Mouse (Mus musculus): ENCODE measurements around the gene Hoxb3. TPM values are rescaled to one million over a fixed set of nuclear protein-coding genes. Genes with fewer than 3 reads are reported as not detected.

Gene Hoxb3
- polyA plus RNA-seq, 1 experiment from 2014 or later: 3.6 TPM

DNA sequence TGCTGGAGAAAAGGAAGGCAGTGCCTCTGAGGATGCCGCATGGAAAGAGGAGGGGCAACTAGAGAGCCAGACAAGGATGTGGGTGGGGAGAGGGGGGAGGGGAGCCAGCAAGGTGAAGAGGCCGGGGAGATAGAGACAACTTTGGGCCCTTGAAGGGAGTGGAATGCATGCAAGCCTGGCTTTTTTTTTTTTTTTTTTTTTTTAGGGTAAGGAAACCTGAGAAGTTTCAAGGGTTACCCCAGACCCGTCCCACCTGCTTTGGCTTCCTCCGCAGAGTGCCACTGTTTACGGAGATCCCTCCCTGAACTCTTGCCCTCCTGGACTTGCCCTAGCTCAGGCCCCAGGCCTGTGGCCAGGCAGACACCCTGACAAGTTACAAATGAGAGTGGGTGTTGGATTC lies 40.7 kb downstream of the Hoxb3 start:
- Histone ChIP-seq H3K4me2 (replicated peaks; ENCODE audit: low read depth, low read length) (no peak overlapping the region), H3K27me3 (ENCODE audit: control insufficient read depth, insufficient read depth, low read length) (no peaks in the 10 kb centered on the region), H3K9ac (replicated peaks; ENCODE audit: low read depth, low read length) (no peak overlapping the region), H3K9me3 (ENCODE audit: control insufficient read depth, low read depth, low read length) (no peaks in the 10 kb centered on the region), H3K4me3 (ENCODE audit: low read depth, low read length) (no peak overlapping the region), H3K4me1 (ENCODE audit: control insufficient read depth, insufficient read depth, low read length) (peaks cover 14% of the 10 kb centered on the region; the same call in 1 of the 2 replicates), H3K27ac (ENCODE audit: low read length) (no peak overlapping the region), H3K36me3 (ENCODE audit: control insufficient read depth, insufficient read depth, low read length) (no peaks in the 10 kb centered on the region)
- ATAC-seq (ENCODE audit: insufficient number of reproducible peaks, insufficient read depth, low FRiP score, low read depth): no peak
- 14% methylated on average over 5 of the region's 5 CpGs for WGBS

DNA sequence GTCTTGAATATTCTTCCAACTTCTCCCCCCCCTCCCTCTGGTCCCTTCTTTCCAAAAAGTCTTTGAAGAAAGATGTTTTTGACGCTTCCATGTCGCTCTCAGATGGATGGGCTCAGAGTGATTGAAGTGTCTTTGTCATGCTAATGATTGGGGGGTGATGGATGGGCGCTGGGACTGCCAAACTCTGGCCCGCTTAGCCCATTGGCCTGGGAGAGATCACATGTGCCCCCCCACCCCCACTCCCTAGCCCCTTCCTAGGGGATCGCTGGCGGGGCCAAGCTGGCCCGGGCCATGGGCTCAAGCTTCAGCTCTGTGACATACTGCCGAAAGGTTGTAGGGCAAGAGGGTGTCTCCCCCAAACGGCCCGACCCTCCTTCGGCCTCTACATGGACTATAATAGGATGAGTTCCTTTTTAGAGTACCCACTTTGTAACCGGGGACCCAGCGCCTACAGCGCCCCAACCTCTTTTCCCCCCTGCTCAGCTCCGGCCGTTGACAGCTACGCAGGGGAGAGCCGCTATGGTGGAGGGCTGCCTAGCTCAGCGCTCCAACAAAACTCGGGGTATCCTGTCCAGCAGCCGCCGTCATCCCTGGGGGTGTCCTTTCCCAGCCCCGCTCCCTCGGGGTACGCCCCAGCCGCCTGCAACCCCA lies 42.4 kb downstream of the Hoxb3 start, which contains the start of gene Hoxb1:
Gene Hoxb1 (plus strand): TSS at position 312 of the 651 bp plus-strand sequence.
- no peak within 1 kb of the TSS for H3K9ac ChIP-seq (replicated peaks; ENCODE audit: low read depth, low read length)
- no peaks in the 10 kb centered on the region for H3K36me3 ChIP-seq (ENCODE audit: control insufficient read depth, insufficient read depth, low read length)
- no peak for ATAC-seq (ENCODE audit: insufficient number of reproducible peaks, insufficient read depth, low FRiP score, low read depth)
- H3K4me2 ChIP-seq (replicated peaks; ENCODE audit: low read depth, low read length): peak within 1 kb of the TSS; percentile 36
- H3K27me3 ChIP-seq (ENCODE audit: control insufficient read depth, insufficient read depth, low read length): no peaks in the 10 kb centered on the region
- H3K9me3 ChIP-seq (ENCODE audit: control insufficient read depth, low read depth, low read length): no peaks in the 10 kb centered on the region
- peaks cover 14% of the 10 kb centered on the region; the same call in 1 of the 2 replicates for H3K4me1 ChIP-seq (ENCODE audit: control insufficient read depth, insufficient read depth, low read length)
- 18% methylated on average over 26 of the region's 26 CpGs for WGBS
- no peak within 1 kb of the TSS for H3K27ac ChIP-seq (ENCODE audit: low read length)
- peak within 1 kb of the TSS; percentile 12; the same call in 1 of the 2 replicates for H3K4me3 ChIP-seq (ENCODE audit: low read depth, low read length)

DNA sequence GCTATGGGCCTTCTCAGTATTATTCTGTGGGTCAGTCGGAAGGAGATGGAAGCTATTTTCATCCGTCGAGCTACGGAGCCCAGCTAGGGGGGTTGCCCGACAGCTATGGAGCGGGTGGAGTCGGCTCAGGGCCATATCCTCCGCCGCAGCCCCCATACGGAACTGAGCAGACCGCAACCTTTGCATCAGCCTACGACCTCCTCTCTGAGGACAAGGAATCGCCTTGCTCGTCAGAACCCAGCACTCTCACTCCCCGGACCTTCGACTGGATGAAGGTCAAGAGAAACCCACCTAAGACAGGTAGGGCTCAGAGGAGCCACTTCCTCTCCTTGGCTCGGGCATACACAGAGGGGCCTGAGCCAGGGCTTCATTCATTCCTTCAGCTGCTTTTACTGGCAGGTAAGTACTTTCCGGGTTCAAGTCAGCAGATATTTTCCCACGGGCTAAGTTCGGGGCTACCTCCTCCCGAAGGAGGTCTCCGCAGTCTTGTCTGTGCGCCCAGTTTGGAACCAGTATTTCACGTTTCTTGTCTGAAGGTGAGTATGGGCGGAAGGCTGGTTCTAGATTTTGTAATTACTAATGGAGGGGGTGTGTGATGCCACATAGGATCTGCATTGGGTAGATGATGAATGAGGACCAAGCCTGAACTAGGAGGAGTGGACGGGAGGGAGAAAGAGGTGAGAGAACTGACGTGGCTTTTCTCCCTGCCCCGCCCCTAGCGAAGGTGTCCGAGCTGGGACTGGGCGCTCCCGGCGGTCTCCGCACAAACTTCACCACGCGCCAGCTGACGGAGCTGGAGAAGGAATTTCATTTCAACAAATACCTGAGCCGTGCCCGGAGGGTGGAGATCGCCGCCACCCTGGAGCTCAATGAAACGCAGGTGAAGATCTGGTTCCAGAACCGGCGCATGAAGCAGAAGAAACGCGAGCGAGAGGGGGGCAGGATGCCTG lies 43.2 kb downstream of the Hoxb3 start:
- Histone ChIP-seq H3K36me3 (ENCODE audit: control insufficient read depth, insufficient read depth, low read length) (no peaks in the 10 kb centered on the region), H3K9me3 (ENCODE audit: control insufficient read depth, low read depth, low read length) (no peaks in the 10 kb centered on the region), H3K4me3 (ENCODE audit: low read depth, low read length) (peak overlapping the region; percentile 12; the same call in 1 of the 2 replicates), H3K4me1 (ENCODE audit: control insufficient read depth, insufficient read depth, low read length) (peaks cover 14% of the 10 kb centered on the region; the same call in 1 of the 2 replicates), H3K4me2 (replicated peaks; ENCODE audit: low read depth, low read length) (peak overlapping the region; percentile 36), H3K9ac (replicated peaks; ENCODE audit: low read depth, low read length) (no peak overlapping the region), H3K27ac (ENCODE audit: low read length) (no peak overlapping the region), H3K27me3 (ENCODE audit: control insufficient read depth, insufficient read depth, low read length) (no peaks in the 10 kb centered on the region)
- 7% methylated on average over 47 of the region's 47 CpGs for WGBS
- ATAC-seq (ENCODE audit: insufficient number of reproducible peaks, insufficient read depth, low FRiP score, low read depth): peak; percentile 33; the same call in 1 of the 2 replicates

DNA sequence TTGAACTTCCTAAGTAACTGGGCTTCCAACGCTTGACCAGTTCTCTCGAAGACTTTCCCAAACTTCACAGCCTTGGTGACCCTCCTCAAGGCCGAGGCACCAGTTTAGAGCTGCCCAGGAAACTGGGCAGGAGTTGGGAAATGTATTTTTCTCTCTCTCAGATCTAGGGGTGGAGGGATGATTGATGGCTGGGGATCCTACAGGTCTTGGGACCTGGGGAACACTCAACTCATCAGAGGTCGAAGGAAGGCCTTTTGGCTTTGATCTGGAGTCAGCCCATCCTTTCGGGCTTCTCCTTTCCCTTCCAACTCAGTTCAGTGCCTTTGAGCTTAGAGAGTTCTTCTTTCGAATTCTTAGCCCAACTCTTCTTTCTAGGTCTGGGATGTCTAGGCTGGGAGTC lies 44.0 kb downstream of the Hoxb3 start:
- Histone ChIP-seq H3K27ac (ENCODE audit: low read length) (no peak overlapping the region), H3K27me3 (ENCODE audit: control insufficient read depth, insufficient read depth, low read length) (no peaks in the 10 kb centered on the region), H3K9ac (replicated peaks; ENCODE audit: low read depth, low read length) (no peak overlapping the region), H3K4me1 (ENCODE audit: control insufficient read depth, insufficient read depth, low read length) (peaks cover 17% of the 10 kb centered on the region; the same call in 1 of the 2 replicates), H3K4me2 (replicated peaks; ENCODE audit: low read depth, low read length) (peak overlapping the region; percentile 36; the same call in 1 of the 2 replicates), H3K9me3 (ENCODE audit: control insufficient read depth, low read depth, low read length) (no peaks in the 10 kb centered on the region), H3K36me3 (ENCODE audit: control insufficient read depth, insufficient read depth, low read length) (no peaks in the 10 kb centered on the region), H3K4me3 (ENCODE audit: low read depth, low read length) (0 out of 2 replicates have a peak overlapping the region, but pooled peaks have one; percentile 2)
- 48% methylated on average over 6 of the region's 6 CpGs for WGBS
- ATAC-seq (ENCODE audit: insufficient number of reproducible peaks, insufficient read depth, low FRiP score, low read depth): no peak

DNA sequence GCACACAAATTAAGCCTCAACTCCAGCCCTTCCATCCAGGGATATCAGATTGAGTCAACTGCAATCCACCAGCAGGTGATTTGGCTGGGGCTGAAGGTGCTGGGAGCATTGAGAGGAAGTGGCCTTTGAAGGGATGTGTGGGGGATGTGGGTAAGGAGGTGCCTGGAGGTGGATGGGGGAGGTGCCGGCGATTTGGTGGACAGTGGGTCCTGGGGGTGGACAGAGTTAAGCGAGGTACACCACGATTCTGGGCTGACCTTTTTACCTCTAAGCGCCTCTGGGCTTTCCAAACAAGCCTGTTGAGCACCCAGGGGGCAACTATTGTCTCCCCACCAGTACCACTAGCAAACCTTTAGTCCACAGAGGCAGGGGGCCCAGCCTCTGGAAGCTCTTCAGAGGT lies 45.6 kb downstream of the Hoxb3 start:
- H3K27ac ChIP-seq (ENCODE audit: low read length): no peak overlapping the region
- peaks cover 19% of the 10 kb centered on the region; the same call in 1 of the 2 replicates for H3K4me1 ChIP-seq (ENCODE audit: control insufficient read depth, insufficient read depth, low read length)
- no peaks in the 10 kb centered on the region for H3K36me3 ChIP-seq (ENCODE audit: control insufficient read depth, insufficient read depth, low read length)
- H3K27me3 ChIP-seq (ENCODE audit: control insufficient read depth, insufficient read depth, low read length): no peaks in the 10 kb centered on the region
- H3K4me2 ChIP-seq (replicated peaks; ENCODE audit: low read depth, low read length): no peak overlapping the region
- WGBS: 37% methylated on average over 5 of the region's 5 CpGs
- ATAC-seq (ENCODE audit: insufficient number of reproducible peaks, insufficient read depth, low FRiP score, low read depth): no peak
- H3K9ac ChIP-seq (replicated peaks; ENCODE audit: low read depth, low read length): no peak overlapping the region
- H3K4me3 ChIP-seq (ENCODE audit: low read depth, low read length): no peak overlapping the region
- no peaks in the 10 kb centered on the region for H3K9me3 ChIP-seq (ENCODE audit: control insufficient read depth, low read depth, low read length)

DNA sequence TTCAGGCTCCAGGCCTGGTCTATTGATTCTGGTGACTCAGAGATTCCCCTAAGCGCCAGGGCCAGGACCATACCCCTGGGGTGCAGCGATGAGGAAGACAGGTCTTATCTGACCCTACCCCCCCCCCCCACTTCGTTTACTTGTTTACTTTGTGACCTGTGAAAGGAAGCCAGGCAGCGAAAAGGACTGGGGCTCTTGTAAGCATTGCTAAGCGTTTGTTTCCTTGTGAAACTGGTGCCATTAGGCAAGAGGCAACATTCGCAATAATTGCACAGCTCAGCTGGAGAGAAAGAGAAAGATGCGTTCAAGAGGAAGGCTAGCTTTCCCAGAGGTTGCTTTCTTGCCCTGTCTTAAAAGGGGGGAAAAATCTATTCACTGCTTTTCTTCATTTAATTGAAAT lies 46.0 kb downstream of the Hoxb3 start:
- no peak overlapping the region for H3K4me3 ChIP-seq (ENCODE audit: low read depth, low read length)
- H3K4me2 ChIP-seq (replicated peaks; ENCODE audit: low read depth, low read length): no peak overlapping the region
- no peak overlapping the region for H3K9ac ChIP-seq (replicated peaks; ENCODE audit: low read depth, low read length)
- H3K4me1 ChIP-seq (ENCODE audit: control insufficient read depth, insufficient read depth, low read length): peaks cover 18% of the 10 kb centered on the region; the same call in 1 of the 2 replicates
- no peaks in the 10 kb centered on the region for H3K27me3 ChIP-seq (ENCODE audit: control insufficient read depth, insufficient read depth, low read length)
- no peak for ATAC-seq (ENCODE audit: insufficient number of reproducible peaks, insufficient read depth, low FRiP score, low read depth)
- 63% methylated on average over 7 of the region's 7 CpGs for WGBS
- H3K27ac ChIP-seq (ENCODE audit: low read length): no peak overlapping the region
- no peaks in the 10 kb centered on the region for H3K36me3 ChIP-seq (ENCODE audit: control insufficient read depth, insufficient read depth, low read length)
- no peaks in the 10 kb centered on the region for H3K9me3 ChIP-seq (ENCODE audit: control insufficient read depth, low read depth, low read length)

DNA sequence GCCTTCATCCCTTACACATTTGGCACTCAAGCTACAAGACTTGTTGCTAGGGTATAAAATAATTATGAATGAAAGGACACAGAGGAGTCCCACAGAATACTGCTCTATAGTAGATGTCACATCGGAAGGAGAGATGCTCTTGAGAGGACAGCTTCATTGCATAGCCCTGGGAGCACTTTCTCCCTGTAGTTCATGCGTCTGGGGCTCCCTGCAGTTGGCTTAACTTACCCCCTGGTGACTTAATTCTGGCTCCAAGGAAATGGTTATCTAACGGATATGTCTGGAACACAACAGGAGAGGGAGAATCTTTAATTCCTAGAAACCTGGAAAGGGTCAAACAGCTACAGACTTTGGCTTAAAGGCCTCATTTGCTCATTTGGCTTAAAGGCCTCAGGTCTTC lies 48.6 kb downstream of the Hoxb3 start:
- WGBS: 27% methylated on average over 3 of the region's 3 CpGs
- no peak overlapping the region for H3K27ac ChIP-seq (ENCODE audit: low read length)
- peaks cover 10% of the 10 kb centered on the region; the same call in 1 of the 2 replicates for H3K4me1 ChIP-seq (ENCODE audit: control insufficient read depth, insufficient read depth, low read length)
- H3K9me3 ChIP-seq (ENCODE audit: control insufficient read depth, low read depth, low read length): no peaks in the 10 kb centered on the region
- no peaks in the 10 kb centered on the region for H3K36me3 ChIP-seq (ENCODE audit: control insufficient read depth, insufficient read depth, low read length)
- no peak overlapping the region for H3K9ac ChIP-seq (replicated peaks; ENCODE audit: low read depth, low read length)
- H3K4me2 ChIP-seq (replicated peaks; ENCODE audit: low read depth, low read length): no peak overlapping the region
- H3K4me3 ChIP-seq (ENCODE audit: low read depth, low read length): no peak overlapping the region
- ATAC-seq (ENCODE audit: insufficient number of reproducible peaks, insufficient read depth, low FRiP score, low read depth): no peak
- no peaks in the 10 kb centered on the region for H3K27me3 ChIP-seq (ENCODE audit: control insufficient read depth, insufficient read depth, low read length)

DNA sequence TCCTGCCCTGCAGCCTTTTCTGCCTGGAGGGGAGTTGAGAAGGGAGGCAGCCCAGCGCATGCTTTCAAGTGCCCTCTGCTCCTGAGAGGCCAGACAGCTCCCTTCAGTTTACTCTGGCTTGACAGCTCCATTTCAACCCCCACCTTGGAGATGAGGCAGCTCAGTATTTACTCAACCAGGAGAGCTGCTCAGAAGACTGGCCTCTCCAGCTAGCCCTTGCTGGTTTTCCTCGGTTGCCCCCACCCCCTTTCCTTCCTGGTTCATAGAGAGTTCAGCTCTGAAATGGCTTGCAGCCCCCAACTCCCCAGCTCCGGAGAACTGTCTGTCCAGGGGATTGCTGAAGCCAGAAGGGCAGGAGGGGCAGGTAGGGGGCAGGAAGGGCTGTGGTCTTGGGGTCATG lies 49.4 kb downstream of the Hoxb3 start:
- Histone ChIP-seq H3K4me3 (ENCODE audit: low read depth, low read length) (no peak overlapping the region), H3K36me3 (ENCODE audit: control insufficient read depth, insufficient read depth, low read length) (no peaks in the 10 kb centered on the region), H3K27ac (ENCODE audit: low read length) (no peak overlapping the region), H3K4me2 (replicated peaks; ENCODE audit: low read depth, low read length) (no peak overlapping the region), H3K4me1 (ENCODE audit: control insufficient read depth, insufficient read depth, low read length) (peaks cover 10% of the 10 kb centered on the region; the same call in 1 of the 2 replicates), H3K9ac (replicated peaks; ENCODE audit: low read depth, low read length) (no peak overlapping the region), H3K9me3 (ENCODE audit: control insufficient read depth, low read depth, low read length) (no peaks in the 10 kb centered on the region), H3K27me3 (ENCODE audit: control insufficient read depth, insufficient read depth, low read length) (no peaks in the 10 kb centered on the region)
- peak; percentile 61; the same call in 1 of the 2 replicates for ATAC-seq (ENCODE audit: insufficient number of reproducible peaks, insufficient read depth, low FRiP score, low read depth)
- whole genome bisulfite sequencing: 9% methylated on average over 3 of the region's 3 CpGs

Measured in stomach, embryonic 14.5 days (tissue).